Mouse (Mus musculus) frontal cortex, postnatal 36 days (tissue): ENCODE data around the gene Rps29.

Source experiments
- DNase-seq, 2 experiments: peaks; one replicate each; pipeline ENCODE4 v3.0.0; 2022; ENCODE audit warnings: low spot score in 2 of 2

The Rps29 gene

GRCm38 (mm10) chr12:69129634-69130310 is 29.2 kb downstream of the Rps29 start:
- no peak for DNase-seq

GRCm38 (mm10) chr12:69127626-69128025 is 31.4 kb downstream of the Rps29 start:
- DNase-seq: no peak

- DNase-seq: no peak
Measured at GRCm38 (mm10) chr12:69127170-69127569, 31.8 kb downstream of the Rps29 start.

- no peak for DNase-seq
Measured at GRCm38 (mm10) chr12:69125066-69125465, 33.9 kb downstream of the Rps29 start.

GRCm38 (mm10) chr12:69122801-69123200 is 36.2 kb downstream of the Rps29 start:
- DNase-seq: no peak

- DNase-seq: no peak
Measured at GRCm38 (mm10) chr12:69119908-69120307, 39.1 kb downstream of the Rps29 start.
